Mouse (Mus musculus) CD4-positive, CD25-positive, alpha-beta regulatory T cell, adult 4 months (primary cell): ENCODE data around the gene Cd38. TPM values are rescaled to one million over a fixed set of nuclear protein-coding genes. Genes with fewer than 3 reads are reported as not detected.
A peak's percentile ranks its signal among the peaks of the same experiment; 100 is the strongest.

Experiments used
- ATAC-seq: one replicate; pipeline ENCODE4 v1.8.0; 2017
- polyA plus RNA-seq, 2 experiments: library from polyadenylated mRNA; unstranded; fragments of 100-300 nt; shearing (Covaris generic); gene quantifications; one replicate each; pipeline ENCODE4 v1.2.1; 2017

Gene Cd38
- polyA plus RNA-seq, 2 experiments from 2014 or later = 38.2 to 46.2 TPM

- ATAC-seq = peak; percentile 88
Observed at GRCm38 (mm10) chr5:43948111-43948743, 79.9 kb downstream of the Cd38 start.

DNA sequence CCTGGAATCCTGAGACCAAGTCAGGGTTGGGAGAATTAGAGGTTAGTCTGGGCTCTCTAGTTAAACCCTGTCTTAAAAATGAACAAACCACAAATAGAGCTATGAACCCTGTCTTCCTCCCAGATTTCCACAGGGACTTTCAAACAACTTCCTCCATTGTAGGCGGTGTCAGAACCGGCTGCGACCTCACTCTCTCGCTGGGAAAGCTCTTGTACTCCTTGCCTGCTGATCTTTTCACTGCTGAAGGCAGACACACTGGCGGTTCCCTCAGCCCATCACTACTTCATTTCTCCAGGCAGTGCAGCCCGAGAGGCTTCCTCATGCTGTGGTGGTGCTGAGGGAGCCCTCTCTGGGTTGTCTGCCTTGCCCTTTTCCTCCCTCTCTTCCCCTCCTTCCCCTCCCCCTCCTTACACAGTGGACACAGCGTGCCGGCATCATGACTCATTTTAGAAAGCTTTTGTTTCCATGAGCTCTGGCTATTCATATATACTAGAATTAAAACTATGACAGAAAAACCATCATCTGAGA is 80.5 kb downstream of the Cd38 start:
- ATAC-seq = peak; percentile 8

GRCm38 (mm10) chr5:43953241-43953640 is 84.9 kb downstream of the Cd38 start:
- no peak for ATAC-seq

DNA sequence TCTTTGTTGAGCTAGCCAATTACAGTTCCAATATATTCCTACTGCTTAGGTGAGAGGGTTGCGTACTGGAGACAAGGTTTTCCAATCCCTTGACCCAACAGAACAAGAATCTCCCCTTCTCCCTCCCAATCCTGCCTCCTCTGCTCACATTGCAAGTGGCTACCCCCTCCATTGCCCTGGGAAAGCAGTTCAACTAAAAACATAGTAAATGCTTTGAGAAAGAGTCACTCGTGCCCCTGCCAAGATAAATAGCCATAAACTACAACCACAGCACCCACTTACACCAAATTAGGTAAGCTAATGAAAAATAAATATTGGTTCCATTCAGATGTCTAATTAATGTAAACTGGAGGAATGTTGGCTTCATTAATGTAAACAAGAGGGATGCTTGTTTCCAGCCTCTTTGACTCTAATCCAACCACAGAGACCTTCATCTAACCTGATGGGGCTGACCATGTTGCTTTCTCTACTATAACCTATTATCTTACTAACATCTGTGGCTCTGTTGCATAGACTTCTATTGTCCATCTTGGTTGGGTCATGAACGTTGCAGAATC is 91.6 kb downstream of the Cd38 start:
- ATAC-seq = no peak

DNA sequence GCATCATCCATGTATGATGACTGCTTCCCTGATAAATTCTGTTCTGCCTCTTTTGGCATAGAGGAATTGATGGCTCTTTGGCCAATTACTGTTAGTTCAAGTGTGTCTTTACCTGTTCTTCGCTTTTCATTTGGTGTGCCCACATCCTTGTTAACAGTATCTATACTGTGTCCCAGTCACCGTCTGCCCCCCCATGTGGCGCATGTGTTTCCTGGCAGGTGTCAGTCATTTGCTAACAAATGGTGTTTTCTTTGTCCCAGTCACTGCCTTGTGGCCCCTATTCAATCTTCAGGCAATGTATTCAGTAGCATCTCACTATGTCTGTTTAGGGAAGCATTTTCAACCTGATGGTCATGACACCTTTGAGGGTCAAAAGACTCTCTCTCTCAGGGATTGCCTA is 92.7 kb downstream of the Cd38 start:
- no peak for ATAC-seq

Other genes starting within 250 kb of the Cd38 start
- 1 to 10 TPM; 1.4 to 1.7 TPM for gene Cc2d2a, start 206.2 kb upstream of the Cd38 start, polyA plus RNA-seq
- gene Bst1, start 49.7 kb upstream of the Cd38 start, polyA plus RNA-seq = not detected
- gene Fbxl5, start 46.9 kb upstream of the Cd38 start, polyA plus RNA-seq = 10 to 100 TPM; 53.9 to 59.6 TPM
- not detected for gene Gm7879, start 44.6 kb downstream of the Cd38 start, polyA plus RNA-seq
- gene Fgfbp1, start 113.2 kb downstream of the Cd38 start, polyA plus RNA-seq = not detected
- 1 to 10 TPM in 1 of 2 experiments, under 1 TPM in 1; 0.69 to 1.4 TPM for gene Prom1, start 233.5 kb downstream of the Cd38 start, polyA plus RNA-seq